Mouse (Mus musculus) thymus, postnatal 10 days (tissue): Measurements from ENCODE around the gene Pon2.
"Not testable (repeated sequence)": the region's sequence is repeated elsewhere in the genome, so short reads cannot be mapped to it uniquely, and the experiment has no call there.

Experiments
- DNase-seq, 2 experiments: peaks; one replicate each; pipeline ENCODE4 v3.0.0; 2021; ENCODE audit warnings: low spot score in 2 of 2

Pon2 gene

DNA sequence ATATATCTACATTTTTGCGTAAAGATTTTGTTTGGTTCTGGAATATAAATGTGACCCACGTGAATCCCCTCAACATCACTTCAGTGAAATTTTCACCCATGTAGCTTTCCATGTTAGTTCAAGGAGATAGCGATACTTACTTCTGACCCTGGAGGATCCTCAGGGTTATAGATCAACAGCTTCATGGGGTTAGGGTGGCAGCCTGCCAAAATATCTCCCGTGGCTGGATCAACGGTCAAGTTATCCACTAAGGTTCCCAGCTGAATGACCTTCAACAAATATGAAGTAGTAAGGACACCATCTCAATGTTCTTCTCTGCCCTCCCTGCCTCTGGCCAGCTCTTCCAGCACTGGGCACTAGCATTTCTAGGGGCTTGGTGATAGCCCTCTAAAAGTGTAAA is 68.0 kb downstream of the Pon2 start:
- no peak for DNase-seq

- not testable (repeated sequence) for DNase-seq
Observed at GRCm38 (mm10) chr6:5223551-5223950, 74.7 kb downstream of the Pon2 start.

- DNase-seq, result no peak
Observed at GRCm38 (mm10) chr6:5222080-5222479, 76.2 kb downstream of the Pon2 start.

GRCm38 (mm10) chr6:5218190-5218589 is 80.1 kb downstream of the Pon2 start:
- no peak for DNase-seq
